ENCODE assay signal across 11 mouse cellular contexts in the genomic region with DNA sequence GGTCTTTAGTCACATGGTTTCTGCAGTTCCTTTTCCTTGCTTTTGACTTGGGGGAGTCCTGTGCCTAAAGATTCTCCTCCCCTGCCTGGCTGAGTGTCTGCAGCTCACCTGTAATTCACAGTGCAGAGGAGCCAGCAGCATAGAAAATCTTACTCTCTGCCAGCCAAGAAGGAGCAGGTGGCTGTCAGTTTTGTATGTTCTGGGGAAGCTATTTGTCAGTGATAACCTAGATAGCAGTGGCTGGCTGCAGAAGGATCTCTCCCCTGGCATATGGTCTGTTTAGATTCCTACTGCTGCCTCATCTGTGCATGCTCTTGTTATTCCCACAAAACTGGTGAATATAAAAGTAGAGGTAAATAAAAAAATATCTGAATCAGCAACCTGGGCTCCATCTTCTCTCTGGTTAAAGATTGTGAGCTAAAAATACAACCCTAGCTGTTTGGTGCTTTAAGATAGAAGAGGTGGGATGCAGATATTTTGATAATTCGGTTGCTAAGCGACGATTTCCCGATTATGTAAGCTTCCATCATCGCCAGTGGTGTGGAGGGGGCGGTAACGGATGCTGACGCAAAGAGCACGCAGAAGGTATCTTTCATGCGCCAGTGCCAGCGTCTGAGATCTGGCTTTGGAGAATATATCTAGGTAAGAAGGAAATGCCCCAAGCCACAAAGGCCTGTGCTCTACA. TPM values are rescaled to one million over a fixed set of nuclear protein-coding genes. Genes with fewer than 3 reads are reported as not detected.
DNase-seq lines count a peak whose midpoint lies in the region; ATAC-seq lines count a peak whose summit lies in the region.
"Had no signal": no experiment of that assay in that cellular context is flagged by ENCODE, and none has a peak within 500 bp of the region (broad histone marks: within the 10 kb centered on the region; RNA-seq: fewer than 3 reads in every experiment).

No protein-coding gene starts in this region.

- no peak overlapping the region for H3K4me2 ChIP-seq in forebrain, embryonic 16.5 days (ENCODE audit: low read length)
- no peak overlapping the region for H3K4me2 ChIP-seq in forebrain, embryonic 13.5 days
- H3K4me2 ChIP-seq: limb, embryonic 13.5 days had no signal

- no peaks in the 10 kb centered on the region for H3K9me3 ChIP-seq in forebrain, embryonic 16.5 days (ENCODE audit: control insufficient read depth, low read length)
- H3K9me3 ChIP-seq in forebrain, embryonic 13.5 days (replicated peaks), result no peaks in the 10 kb centered on the region
- H3K9me3 ChIP-seq: limb, embryonic 13.5 days had no signal

- DNase-seq in frontal cortex, adult 2 months (ENCODE audit: extremely low spot score in 1 of 2, low spot score in 1 of 2), result peak; percentile 86 to 92
- DNase-seq in left cerebral cortex, adult 11 months (ENCODE audit: low spot score), result peak; percentile 84
- DNase-seq in right cerebral cortex, adult 18-20 months, result peak; percentile 91
- DNase-seq in adrenal gland, adult 8-10 months, result no peak
- no peak for DNase-seq in gastrocnemius, adult 8-10 months (ENCODE audit: low spot score in 2 of 2)
- no peak for DNase-seq in adrenal gland, postnatal 4 days (ENCODE audit: low spot score in 2 of 2)
- DNase-seq: lung, postnatal 4 days had no signal

- WGBS in forebrain, embryonic 16.5 days, result 78% methylated on average over 11 of the region's 11 CpGs
- 86% methylated on average over 11 of the region's 11 CpGs for WGBS in forebrain, embryonic 13.5 days

- no peak for ATAC-seq in forebrain, embryonic 16.5 days
- no peak for ATAC-seq in forebrain, embryonic 13.5 days
- ATAC-seq: Patski had no signal

- H3K27ac ChIP-seq in forebrain, embryonic 16.5 days (ENCODE audit: low read length), result peak overlapping the region; percentile 44
- no peak overlapping the region for H3K27ac ChIP-seq in forebrain, embryonic 13.5 days
- H3K27ac ChIP-seq: limb, embryonic 13.5 days had no signal

- H3K36me3 ChIP-seq in forebrain, embryonic 16.5 days (ENCODE audit: control insufficient read depth, insufficient read depth), result no peaks in the 10 kb centered on the region
- H3K36me3 ChIP-seq in forebrain, embryonic 13.5 days (ENCODE audit: poor library complexity, severe bottlenecking), result no peaks in the 10 kb centered on the region
- H3K36me3 ChIP-seq: limb, embryonic 13.5 days had no signal

- H3K9ac ChIP-seq in forebrain, embryonic 16.5 days (replicated peaks; ENCODE audit: low read depth, low read length), result no peak overlapping the region
- H3K9ac ChIP-seq in forebrain, embryonic 13.5 days, result no peak overlapping the region
- H3K9ac ChIP-seq: limb, embryonic 13.5 days had no signal

- H3K4me1 ChIP-seq in forebrain, embryonic 16.5 days (replicated peaks; ENCODE audit: control insufficient read depth, insufficient read depth, low read length), result peaks cover 7% of the 10 kb centered on the region
- H3K4me1 ChIP-seq in forebrain, embryonic 13.5 days, result no peaks in the 10 kb centered on the region
- H3K4me1 ChIP-seq: limb, embryonic 13.5 days had no signal

- no peak overlapping the region for H3K4me3 ChIP-seq in forebrain, embryonic 16.5 days (replicated peaks; ENCODE audit: low read length)
- no peak overlapping the region for H3K4me3 ChIP-seq in forebrain, embryonic 13.5 days
- H3K4me3 ChIP-seq: limb, embryonic 13.5 days had no signal

- H3K27me3 ChIP-seq in forebrain, embryonic 16.5 days (replicated peaks; ENCODE audit: control insufficient read depth, insufficient read depth, low read length), result no peaks in the 10 kb centered on the region
- no peaks in the 10 kb centered on the region for H3K27me3 ChIP-seq in forebrain, embryonic 13.5 days
- H3K27me3 ChIP-seq: limb, embryonic 13.5 days had no signal

RNA-seq across cellular contexts. Expression of a gene that starts 41.1 kb away (rescaled TPM):
- polyA plus RNA-seq in forebrain, embryonic 16.5 days (2015; fragmentation: Nextera tagmentation; extraction: Ambion mirVana), result 2.5 TPM in 2 replicates
- 1.7 and 2.0 TPM in 2 replicates for polyA plus RNA-seq in forebrain, embryonic 13.5 days (2015; fragmentation: Nextera tagmentation; extraction: Ambion mirVana)
- 26.8 and 30.6 TPM in 2 replicates for polyA plus RNA-seq in frontal cortex, adult 2 months (2012; rRNA removed)
- total RNA-seq in adrenal gland, adult 8-10 months (2022), result 1 to 10 TPM; 2.9 to 5.0 (median 3.5) TPM
- under 1 TPM; 0.32 to 0.65 (median 0.35) TPM for total RNA-seq in gastrocnemius, adult 8-10 months (2022)
- 1 to 10 TPM; 7.0 to 8.8 TPM for total RNA-seq in adrenal gland, postnatal 4 days (2021)

RNA-seq across cellular contexts. Expression of a gene that starts 58.9 kb away (rescaled TPM):
- 1.5 and 1.8 TPM in 2 replicates for polyA plus RNA-seq in forebrain, embryonic 16.5 days (2015; fragmentation: Nextera tagmentation; extraction: Ambion mirVana)
- 1.4 and 1.9 TPM in 2 replicates for polyA plus RNA-seq in forebrain, embryonic 13.5 days (2015; fragmentation: Nextera tagmentation; extraction: Ambion mirVana)
- 12.2 and 17.2 TPM in 2 replicates for polyA plus RNA-seq in frontal cortex, adult 2 months (2012; rRNA removed)
- 10 to 100 TPM; 16.4 to 99.1 (median 40.1) TPM for total RNA-seq in adrenal gland, adult 8-10 months (2022)
- total RNA-seq in gastrocnemius, adult 8-10 months (2022), result 1 to 10 TPM; 4.3 to 6.0 (median 5.2) TPM
- total RNA-seq in adrenal gland, postnatal 4 days (2021), result 10 to 100 TPM; 25.8 to 26.7 TPM

Comparison
In these comparisons a context has a peak if more than half of its experiments do, and no peak if none do; other contexts are left out.
1. DNase-seq: peak in frontal cortex, adult 2 months (2 of 2), left cerebral cortex, adult 11 months (single experiment) and right cerebral cortex, adult 18-20 months (single experiment); none in adrenal gland, adult 8-10 months (single experiment), gastrocnemius, adult 8-10 months (0 of 2) and adrenal gland, postnatal 4 days (0 of 2).